Mouse (Mus musculus) heart, postnatal 0 days (tissue): ENCODE measurements around the gene Sbsn.

ENCODE experiments used
- CTCF ChIP-seq: IDR thresholded peaks from 2 replicates; pipeline ENCODE4 v1.5.1; 2016; ENCODE audit warnings: antibody characterized with exemption, control low read depth, low read depth
- EP300 ChIP-seq: IDR thresholded peaks from 2 replicates; pipeline ENCODE4 v1.6.1; 2016; ENCODE audit warnings: antibody characterized with exemption, low read depth

DNA sequence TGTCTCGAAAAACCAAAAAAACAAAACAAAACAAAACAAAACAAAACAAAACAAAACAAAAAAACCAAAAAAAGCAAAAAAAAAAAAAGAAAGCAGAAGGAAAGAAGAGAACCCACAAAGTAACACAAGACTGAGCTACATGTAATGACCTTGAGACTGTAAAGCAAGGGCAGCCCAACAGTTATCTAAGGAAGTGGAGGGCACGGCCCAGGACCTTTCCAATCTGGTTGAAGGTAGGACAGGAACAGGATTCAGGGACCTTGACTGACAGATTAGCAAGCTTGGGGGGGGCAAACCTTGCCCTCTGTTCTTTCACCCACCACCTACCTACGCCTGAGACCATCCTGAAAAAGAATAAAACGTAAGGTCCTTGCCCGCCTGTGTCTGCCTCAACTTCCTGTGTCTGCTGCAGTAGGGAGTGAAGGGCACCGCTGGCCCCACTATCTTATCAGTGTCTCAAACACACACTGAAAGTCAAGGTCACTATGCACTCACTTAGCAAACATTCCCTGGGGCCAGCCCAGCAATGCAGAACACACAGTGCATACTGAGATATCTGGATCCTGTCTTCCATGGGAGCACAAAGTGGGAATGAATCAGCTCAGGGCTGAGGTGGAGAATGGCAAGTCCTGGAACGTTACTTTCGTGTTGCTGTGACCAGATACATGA is 44.9 kb upstream of the Sbsn start:
- no peak for TF ChIP-seq CTCF
- TF ChIP-seq EP300: no peak; the same call in 1 of the 2 replicates
